Mouse (Mus musculus): ENCODE data around the gene Nckap1. TPM values are rescaled to one million over a fixed set of nuclear protein-coding genes. Genes with fewer than 3 reads are reported as not detected.

Nckap1 gene
- polyA plus RNA-seq, 1 experiment = 20.3 TPM

GRCm38 (mm10) chr2:80474247-80474796 is 106.9 kb downstream of the Nckap1 start:
- Histone ChIP-seq H3K36me3 (ENCODE audit: control insufficient read depth, insufficient read depth, low read length) (no peaks in the 10 kb centered on the region), H3K4me1 (ENCODE audit: control insufficient read depth, insufficient read depth, insufficient read length, low read length) (no peaks in the 10 kb centered on the region), H3K4me3 (ENCODE audit: low read depth, low read length) (no peak overlapping the region), H3K27ac (ENCODE audit: insufficient read depth, low read depth, low read length) (no peak overlapping the region), H3K27me3 (ENCODE audit: control insufficient read depth, insufficient read depth, low read length) (no peaks in the 10 kb centered on the region)
- no peak for TF ChIP-seq POLR2A (IDR thresholded peaks at IDR 0.05; ENCODE audit: low read depth, low read length)
- TF ChIP-seq CTCF (IDR thresholded peaks at IDR 0.05; ENCODE audit: extremely low read depth, insufficient read length, insufficient replicate concordance, low read depth, low read length) = no peak
- WGBS = 39% methylated on average over 5 of the region's 5 CpGs

GRCm38 (mm10) chr2:80465991-80466821 is 115.0 kb downstream of the Nckap1 start:
- Histone ChIP-seq H3K27ac (ENCODE audit: insufficient read depth, low read depth, low read length) (no peak overlapping the region), H3K27me3 (ENCODE audit: control insufficient read depth, insufficient read depth, low read length) (no peaks in the 10 kb centered on the region), H3K36me3 (ENCODE audit: control insufficient read depth, insufficient read depth, low read length) (no peaks in the 10 kb centered on the region), H3K4me1 (ENCODE audit: control insufficient read depth, insufficient read depth, insufficient read length, low read length) (no peaks in the 10 kb centered on the region), H3K4me3 (ENCODE audit: low read depth, low read length) (no peak overlapping the region)
- 65% methylated on average over 16 of the region's 16 CpGs for WGBS
- no peak for TF ChIP-seq POLR2A (IDR thresholded peaks at IDR 0.05; ENCODE audit: low read depth, low read length)

GRCm38 (mm10) chr2:80461827-80462226 is 119.4 kb downstream of the Nckap1 start:
- H3K27ac ChIP-seq (ENCODE audit: insufficient read depth, low read depth, low read length) = no peak overlapping the region
- H3K4me3 ChIP-seq (ENCODE audit: low read depth, low read length) = no peak overlapping the region
- WGBS = 73% methylated on average over 8 of the region's 8 CpGs
- no peaks in the 10 kb centered on the region for H3K27me3 ChIP-seq (ENCODE audit: control insufficient read depth, insufficient read depth, low read length)
- TF ChIP-seq CTCF (IDR thresholded peaks at IDR 0.05; ENCODE audit: extremely low read depth, insufficient read length, insufficient replicate concordance, low read depth, low read length) (no peak), POLR2A (IDR thresholded peaks at IDR 0.05; ENCODE audit: low read depth, low read length) (no peak)
- no peaks in the 10 kb centered on the region for H3K4me1 ChIP-seq (ENCODE audit: control insufficient read depth, insufficient read depth, insufficient read length, low read length)
- H3K36me3 ChIP-seq (ENCODE audit: control insufficient read depth, insufficient read depth, low read length) = no peaks in the 10 kb centered on the region

Other genes starting within 250 kb of the Nckap1 start
- gene Frzb, start 133.8 kb downstream of the Nckap1 start, polyA plus RNA-seq (2012; rRNA removed) = 0.86 and 0.93 TPM in 2 replicates
- gene Dusp19, start 35.7 kb upstream of the Nckap1 start, polyA plus RNA-seq (2012; rRNA removed) = 1.4 and 1.9 TPM in 2 replicates
- 5.8 and 6.4 TPM in 2 replicates for gene Nup35, start 35.9 kb upstream of the Nckap1 start, polyA plus RNA-seq (2012; rRNA removed)

All from small intestine, adult 2 months (tissue).